Mouse (Mus musculus) bone marrow macrophage, adult 2 months (primary cell): ENCODE measurements around the gene BC005624.

ENCODE experiments used
- CTCF ChIP-seq: IDR thresholded peaks from 2 replicates; pipeline ENCODE4 v1.5.1; 2012; ENCODE audit warnings: low read depth, mild to moderate bottlenecking, low read length, moderate library complexity
- POLR2A ChIP-seq: IDR thresholded peaks from 2 replicates; pipeline ENCODE4 v1.6.1; 2012; ENCODE audit warnings: mild to moderate bottlenecking, low read depth, low read length, borderline replicate concordance

- TF ChIP-seq CTCF (no peak), POLR2A (no peak)
Observed at GRCm38 (mm10) chr2:30941586-30941985, 40.4 kb downstream of the BC005624 start.
